Mouse (Mus musculus): ENCODE data around the gene Txndc8.

- TF ChIP-seq EP300 (IDR thresholded peaks at IDR 0.05; ENCODE audit: insufficient read depth, low read depth, low read length) = no peak
- no peak for TF ChIP-seq POLR2A (IDR thresholded peaks at IDR 0.05; ENCODE audit: insufficient read depth, low read depth, low read length)
These were observed 38.6 kb downstream of the Txndc8 start for GRCm38 (mm10) chr4:57970285-57970684.

Measured in heart, adult 2 months (tissue).